Mouse (Mus musculus) limb, embryonic 14.5 days (tissue): Measurements from ENCODE around the gene Xylt1. TPM values are rescaled to one million over a fixed set of nuclear protein-coding genes. Genes with fewer than 3 reads are reported as not detected.

Experiments used
- ATAC-seq: fragments of 200-750 bp; cut with Nextera tagmentation; 2 replicates; pipeline ENCODE4 v1.8.0; 2017; ENCODE audit warnings: low read depth, moderate number of reproducible peaks, moderate TSS enrichment; ENCODE audit not compliant: low FRiP score
- DNase-seq: peaks from one replicate; pipeline ENCODE4 v3.0.0-alpha.2; 2015; ENCODE audit warnings: low spot score
- H3K27ac ChIP-seq: fragments of 300-500 bp; sonication (generic); replicated peaks from 2 replicates; pipeline ENCODE4 v1.5.1; 2014; ENCODE audit warnings: low read depth, mild to moderate bottlenecking, low read length, moderate library complexity, mixed read lengths
- H3K27me3 ChIP-seq: fragments of 300-500 bp; sonication (generic); 2 replicates; pipeline ENCODE4 v1.6.1; 2014; ENCODE audit warnings: low read length, mixed read lengths; ENCODE audit not compliant: control insufficient read depth, insufficient read depth
- H3K36me3 ChIP-seq: fragments of 300-500 bp; sonication (generic); 2 replicates; pipeline ENCODE4 v1.6.1; 2014; ENCODE audit warnings: mild to moderate bottlenecking, low read length, moderate library complexity, mixed read lengths; ENCODE audit not compliant: control insufficient read depth, insufficient read depth
- H3K4me1 ChIP-seq: fragments of 300-500 bp; sonication (generic); 2 replicates; pipeline ENCODE4 v1.6.1; 2014; ENCODE audit warnings: antibody characterized with exemption, low read length, mixed read lengths; ENCODE audit not compliant: control insufficient read depth, insufficient read depth
- H3K4me2 ChIP-seq: fragments of 300-500 bp; sonication (generic); replicated peaks from 2 replicates; pipeline ENCODE4 v1.6.1; 2014; ENCODE audit warnings: low read depth, mild to moderate bottlenecking, low read length, moderate library complexity; ENCODE audit not compliant: severe bottlenecking
- H3K4me3 ChIP-seq: fragments of 300-500 bp; sonication (generic); replicated peaks from 2 replicates; pipeline ENCODE4 v1.5.1; 2014; ENCODE audit warnings: low read length
- H3K9ac ChIP-seq: fragments of 300-500 bp; sonication (generic); 2 replicates; pipeline ENCODE4 v1.6.1; 2014; ENCODE audit warnings: mild to moderate bottlenecking, low read depth, low read length, moderate library complexity; ENCODE audit not compliant: severe bottlenecking
- H3K9me3 ChIP-seq: fragments of 300-500 bp; sonication (generic); 2 replicates; pipeline ENCODE4 v1.6.1; 2016; ENCODE audit warnings: low read length; ENCODE audit not compliant: control insufficient read depth
- POLR2A ChIP-seq: fragments of 200-500 bp; IDR thresholded peaks from 2 replicates; pipeline ENCODE4 v1.8.0; 2012; ENCODE audit warnings: inconsistent platforms, mild to moderate bottlenecking, moderate library complexity, borderline replicate concordance; ENCODE audit not compliant: insufficient read depth, insufficient read length; ENCODE audit errors: extremely low read depth
- WGBS: fragments of 180-500 bp; shearing (Covaris S2); extraction: QIAGEN DNeasy Blood & Tissue Kit; methylation state at CpG from one replicate; pipeline ENCODE4 v1.1.7; 2014; 5-methylcytosine and 5-hydroxymethylcytosine counted together
- polyA plus RNA-seq, 2 experiments: library from polyadenylated mRNA; depleted of rRNA in 1 of 2; stranded (reverse) in 1 of 2; unstranded in 1 of 2; fragments of >200 nt; fragmentation: Nextera tagmentation in 1 of 2; extraction: Ambion mirVana in 1 of 2; gene quantifications; 2 replicates each; pipeline versions ENCODE4 v1.2.1 to v1.2.3; 2012 to 2014

Xylt1 gene
- polyA plus RNA-seq, 2 experiments, result 4.2 to 9.9 TPM

DNA sequence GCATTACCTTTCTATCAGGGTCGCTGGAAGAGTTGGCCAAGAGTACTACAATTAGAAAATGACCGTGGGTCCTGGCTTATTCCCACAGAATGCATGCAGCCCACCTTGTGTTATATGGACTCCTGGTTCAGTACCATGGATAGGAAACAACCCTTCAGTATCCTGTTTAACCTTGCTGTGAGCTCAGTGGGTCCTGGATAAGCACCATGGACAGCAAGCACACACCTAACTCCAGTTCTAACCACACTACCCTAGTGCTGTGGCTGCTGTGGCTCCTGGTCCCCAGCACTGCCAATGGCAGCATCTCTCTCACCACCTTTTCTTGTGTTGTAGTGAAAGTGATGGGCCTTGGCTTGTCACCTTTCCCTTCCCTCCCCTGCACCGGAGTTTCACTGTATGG, 255.9 kb downstream of the Xylt1 start:
- TF ChIP-seq POLR2A, result no peak
- Histone ChIP-seq H3K4me1 (no peaks in the 10 kb centered on the region), H3K27ac (no peak overlapping the region), H3K4me3 (no peak overlapping the region), H3K27me3 (no peaks in the 10 kb centered on the region), H3K9ac (no peak overlapping the region), H3K9me3 (no peaks in the 10 kb centered on the region), H3K36me3 (peaks cover 11% of the 10 kb centered on the region), H3K4me2 (no peak overlapping the region)
- 68% methylated on average over 3 of the region's 3 CpGs for WGBS
- ATAC-seq (peak; percentile 70), DNase-seq (peak; percentile 54)

DNA sequence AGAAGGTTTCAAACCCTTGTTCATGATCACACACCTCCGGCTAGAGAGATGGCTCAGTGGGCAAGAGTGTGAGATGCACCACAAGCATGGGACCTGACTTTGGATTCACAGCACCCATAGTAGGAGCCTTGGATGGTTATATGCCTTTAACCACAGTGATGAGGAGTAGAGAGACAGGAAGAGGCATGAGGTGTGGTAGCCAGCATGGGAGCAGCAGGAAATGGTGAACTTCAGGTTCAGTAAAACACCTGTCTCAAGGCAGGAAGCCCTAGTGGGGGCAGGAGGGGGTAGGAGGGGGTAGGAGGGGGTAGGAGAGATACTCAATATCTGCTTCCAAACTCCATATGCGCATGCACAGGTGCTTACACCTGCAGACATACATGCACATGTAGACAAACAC, 257.2 kb downstream of the Xylt1 start:
- H3K4me2 ChIP-seq, result no peak overlapping the region
- no peaks in the 10 kb centered on the region for H3K9me3 ChIP-seq
- no peak overlapping the region for H3K9ac ChIP-seq
- H3K4me1 ChIP-seq, result no peaks in the 10 kb centered on the region
- H3K27me3 ChIP-seq, result no peaks in the 10 kb centered on the region
- no peak for TF ChIP-seq POLR2A
- H3K36me3 ChIP-seq, result peaks cover 11% of the 10 kb centered on the region
- 95% methylated on average over 2 of the region's 2 CpGs for WGBS
- no peak overlapping the region for H3K4me3 ChIP-seq
- no peak overlapping the region for H3K27ac ChIP-seq
- ATAC-seq (no peak), DNase-seq (no peak)

DNA sequence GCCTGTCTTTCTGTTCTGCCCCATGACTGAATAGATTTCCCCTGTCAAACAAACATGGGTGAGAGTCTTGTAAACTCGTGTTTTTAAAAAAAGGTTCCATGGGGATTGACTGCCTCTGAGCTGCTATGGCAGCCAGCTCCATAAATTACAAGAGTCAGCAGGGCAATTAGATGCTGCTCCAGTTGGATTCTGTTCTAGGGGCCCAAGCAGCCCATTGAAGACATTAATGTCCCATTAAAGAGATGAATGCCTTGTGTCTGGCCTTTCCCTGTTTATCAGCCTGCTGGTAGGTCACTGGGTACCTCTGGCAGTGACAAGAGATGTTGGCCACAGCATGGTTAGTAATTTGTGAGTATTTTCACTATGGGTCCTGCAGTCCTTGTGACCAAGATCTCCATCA, 271.9 kb downstream of the Xylt1 start:
- ATAC-seq, result no peak
- no peak overlapping the region for H3K9ac ChIP-seq
- H3K4me2 ChIP-seq, result no peak overlapping the region
- no peaks in the 10 kb centered on the region for H3K9me3 ChIP-seq
- WGBS, result 35% methylated on average over 1 of the region's 1 CpGs
- H3K27ac ChIP-seq, result no peak overlapping the region
- H3K4me1 ChIP-seq, result no peaks in the 10 kb centered on the region
- H3K36me3 ChIP-seq, result no peaks in the 10 kb centered on the region; the same call in 1 of the 2 replicates
- H3K27me3 ChIP-seq, result no peaks in the 10 kb centered on the region
- H3K4me3 ChIP-seq, result no peak overlapping the region
- no peak for DNase-seq
- TF ChIP-seq POLR2A, result no peak

GRCm38 (mm10) chr7:117655732-117656131, 275.0 kb downstream of the Xylt1 start:
- H3K9ac ChIP-seq, result no peak overlapping the region
- no peaks in the 10 kb centered on the region for H3K27me3 ChIP-seq
- DNase-seq, result no peak
- no peak for TF ChIP-seq POLR2A
- whole genome bisulfite sequencing, result 94% methylated on average over 5 of the region's 5 CpGs
- no peak overlapping the region for H3K4me2 ChIP-seq
- ATAC-seq, result no peak
- no peak overlapping the region for H3K27ac ChIP-seq
- no peak overlapping the region for H3K4me3 ChIP-seq
- no peaks in the 10 kb centered on the region for H3K4me1 ChIP-seq
- no peaks in the 10 kb centered on the region for H3K9me3 ChIP-seq
- H3K36me3 ChIP-seq, result no peaks in the 10 kb centered on the region; the same call in 1 of the 2 replicates

GRCm38 (mm10) chr7:117658180-117658579, 277.4 kb downstream of the Xylt1 start:
- no peak overlapping the region for H3K27ac ChIP-seq
- no peak for TF ChIP-seq POLR2A
- no peaks in the 10 kb centered on the region for H3K9me3 ChIP-seq
- DNase-seq (no peak), ATAC-seq (no peak)
- WGBS, result 85% methylated on average over 4 of the region's 4 CpGs
- no peak overlapping the region for H3K9ac ChIP-seq
- no peak overlapping the region for H3K4me3 ChIP-seq
- H3K4me2 ChIP-seq, result no peak overlapping the region
- H3K36me3 ChIP-seq, result no peaks in the 10 kb centered on the region; the same call in 1 of the 2 replicates
- H3K4me1 ChIP-seq, result no peaks in the 10 kb centered on the region
- no peaks in the 10 kb centered on the region for H3K27me3 ChIP-seq

DNA sequence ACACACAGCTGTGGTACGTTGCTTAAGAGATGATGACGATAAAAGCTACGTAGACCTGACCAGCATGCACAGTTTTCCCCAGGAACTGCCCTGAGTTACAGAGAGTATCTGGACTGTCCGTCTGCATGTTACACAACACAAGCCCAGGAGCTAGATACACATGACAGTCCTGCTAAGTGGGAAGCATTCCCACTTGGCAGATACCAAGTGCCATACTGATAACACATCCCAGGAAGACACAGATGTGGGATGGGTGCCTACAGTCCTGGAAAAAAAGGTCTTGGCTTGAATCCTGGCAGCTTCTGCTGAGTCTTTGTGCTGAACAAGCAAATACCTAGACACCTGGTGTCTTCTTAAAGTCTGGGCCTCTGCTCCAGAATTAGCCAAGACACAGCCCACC, 278.0 kb downstream of the Xylt1 start:
- H3K27ac ChIP-seq, result no peak overlapping the region

More for the DNA sequence above, 278.0 kb downstream of the Xylt1 start:
- Histone ChIP-seq H3K27me3 (no peaks in the 10 kb centered on the region), H3K36me3 (no peaks in the 10 kb centered on the region; the same call in 1 of the 2 replicates), H3K9ac (no peak overlapping the region), H3K4me2 (no peak overlapping the region), H3K4me3 (no peak overlapping the region), H3K9me3 (no peaks in the 10 kb centered on the region), H3K4me1 (no peaks in the 10 kb centered on the region)
- TF ChIP-seq POLR2A, result no peak
- no peak for DNase-seq
- no peak for ATAC-seq
- WGBS, result 97% methylated on average over 4 of the region's 4 CpGs
